ENCODE assay signal across 8 mouse cellular contexts in the genomic region with DNA sequence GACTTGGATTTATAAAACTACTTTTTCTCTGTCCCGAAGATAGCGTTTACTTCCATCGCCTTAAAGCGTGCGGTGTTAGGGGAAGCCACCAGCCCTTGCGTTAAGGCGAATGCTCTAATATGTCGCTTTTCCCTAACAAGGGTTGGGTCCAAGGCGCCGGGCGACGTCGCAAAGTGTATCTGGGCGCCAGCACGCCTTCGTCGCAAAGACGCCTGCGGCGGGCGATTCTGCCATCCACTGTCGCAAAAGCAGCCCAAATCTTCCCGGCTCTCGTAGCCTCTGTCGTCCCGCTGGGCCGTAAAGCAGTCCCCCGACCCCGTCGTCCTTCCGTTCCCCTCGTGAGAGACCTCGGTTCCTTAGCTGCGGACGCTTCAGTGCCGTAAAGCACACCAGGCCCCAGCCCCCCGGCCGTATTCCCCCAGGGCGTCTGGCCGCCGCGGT. TPM values are rescaled to one million over a fixed set of nuclear protein-coding genes. Genes with fewer than 3 reads are reported as not detected.
DNase-seq lines count a peak whose midpoint lies in the region; ATAC-seq and TF ChIP-seq lines count a peak whose summit lies in the region.

No protein-coding gene starts in this region.

- H3K27me3 ChIP-seq in embryonic facial prominence, embryonic 14.5 days (replicated peaks; ENCODE audit: control insufficient read depth, insufficient read depth, low read length) = no peaks in the 10 kb centered on the region
- no peaks in the 10 kb centered on the region for H3K27me3 ChIP-seq in heart, adult 2 months (ENCODE audit: control insufficient read depth, insufficient read depth, low read length)
- H3K27me3 ChIP-seq in limb, embryonic 13.5 days = no peaks in the 10 kb centered on the region
- H3K27me3 ChIP-seq in midbrain, embryonic 15.5 days (replicated peaks) = no peaks in the 10 kb centered on the region

- intact Hi-C loops in heart, adult 2 months (cut with DNase I) = no loop called here

- H3K4me3 ChIP-seq in bone marrow, adult 2 months (replicated peaks; ENCODE audit: control insufficient read depth, low read depth, low read length) = peak overlapping the region; percentile 74
- H3K4me3 ChIP-seq in embryonic facial prominence, embryonic 14.5 days (ENCODE audit: low read depth, low read length) = peak overlapping the region; percentile 87
- peak overlapping the region; percentile 83 for H3K4me3 ChIP-seq in heart, adult 2 months
- H3K4me3 ChIP-seq in limb, embryonic 13.5 days = peak overlapping the region; percentile 87
- H3K4me3 ChIP-seq in midbrain, embryonic 15.5 days = peak overlapping the region; percentile 92

- WGBS in bone marrow, adult 2 months = under 1% methylated on average over 42 of the region's 42 CpGs
- WGBS in embryonic facial prominence, embryonic 14.5 days = 0% methylated on average over 41 of the region's 42 CpGs
- WGBS in heart, adult 2 months = under 1% methylated on average over 42 of the region's 42 CpGs
- WGBS in limb, embryonic 13.5 days = under 1% methylated on average over 42 of the region's 42 CpGs
- under 1% methylated on average over 42 of the region's 42 CpGs for WGBS in midbrain, embryonic 15.5 days

- TF ChIP-seq CTCF in bone marrow, adult 2 months (IDR thresholded peaks at IDR 0.05; ENCODE audit: control insufficient read depth, insufficient read depth, low read length) = no peak
- TF ChIP-seq CTCF in heart, adult 2 months (IDR thresholded peaks at IDR 0.05) = no peak

- H3K4me2 ChIP-seq in embryonic facial prominence, embryonic 14.5 days (ENCODE audit: low read depth, low read length) = peak overlapping the region; percentile 98
- peak overlapping the region; percentile 91 for H3K4me2 ChIP-seq in limb, embryonic 13.5 days (replicated peaks)
- peak overlapping the region; percentile 86 for H3K4me2 ChIP-seq in midbrain, embryonic 15.5 days

- H3K36me3 ChIP-seq in embryonic facial prominence, embryonic 14.5 days (ENCODE audit: control insufficient read depth, insufficient read depth, low read length) = peaks cover 29% of the 10 kb centered on the region
- H3K36me3 ChIP-seq in heart, adult 2 months (ENCODE audit: control insufficient read depth, insufficient read depth, low read length) = no peaks in the 10 kb centered on the region
- peaks cover 36% of the 10 kb centered on the region for H3K36me3 ChIP-seq in limb, embryonic 13.5 days
- peaks cover 22% of the 10 kb centered on the region for H3K36me3 ChIP-seq in midbrain, embryonic 15.5 days (replicated peaks)

- no peaks in the 10 kb centered on the region; the same call in 1 of the 2 replicates for H3K4me1 ChIP-seq in bone marrow, adult 2 months (ENCODE audit: control insufficient read depth, insufficient read depth, low read length)
- peaks cover 19% of the 10 kb centered on the region for H3K4me1 ChIP-seq in embryonic facial prominence, embryonic 14.5 days (ENCODE audit: control insufficient read depth, insufficient read depth, low read length)
- H3K4me1 ChIP-seq in heart, adult 2 months (ENCODE audit: control insufficient read depth, insufficient read depth, low read length) = peaks cover 3% of the 10 kb centered on the region; the same call in 1 of the 2 replicates
- peaks cover 25% of the 10 kb centered on the region for H3K4me1 ChIP-seq in limb, embryonic 13.5 days
- peaks cover 34% of the 10 kb centered on the region for H3K4me1 ChIP-seq in midbrain, embryonic 15.5 days

- no peaks in the 10 kb centered on the region for H3K79me2 ChIP-seq in heart, adult 2 months (replicated peaks; ENCODE audit: control insufficient read depth, insufficient read depth, low read length)

- TF ChIP-seq EP300 in heart, adult 2 months (IDR thresholded peaks at IDR 0.05; ENCODE audit: insufficient read depth, low read depth, low read length) = peak; percentile 83

- TF ChIP-seq POLR2A in bone marrow, adult 2 months (IDR thresholded peaks at IDR 0.05; ENCODE audit: borderline replicate concordance, control insufficient read depth, low read depth, low read length) = peak; percentile 61; the same call in 1 of the 2 replicates
- peak; percentile 63; the same call in 1 of the 2 replicates for TF ChIP-seq POLR2A in heart, adult 2 months (IDR thresholded peaks at IDR 0.05; ENCODE audit: insufficient read depth, low read depth, low read length)

- peak; percentile 82 for ATAC-seq in embryonic facial prominence, embryonic 14.5 days (ENCODE audit: low read depth)
- peak; percentile 74 for ATAC-seq in limb, embryonic 13.5 days (ENCODE audit: low FRiP score, low read depth)
- peak; percentile 81 for ATAC-seq in midbrain, embryonic 15.5 days (replicated peaks)

- peak overlapping the region; percentile 88 for H3K9ac ChIP-seq in embryonic facial prominence, embryonic 14.5 days (ENCODE audit: low read depth, low read length)
- H3K9ac ChIP-seq in heart, adult 2 months (ENCODE audit: low read depth, low read length) = peak overlapping the region; percentile 82
- peak overlapping the region; percentile 94 for H3K9ac ChIP-seq in limb, embryonic 13.5 days
- H3K9ac ChIP-seq in midbrain, embryonic 15.5 days = peak overlapping the region; percentile 84

- no peaks in the 10 kb centered on the region for H3K9me3 ChIP-seq in embryonic facial prominence, embryonic 14.5 days (ENCODE audit: control insufficient read depth, low read length)
- H3K9me3 ChIP-seq in limb, embryonic 13.5 days = no peaks in the 10 kb centered on the region
- no peaks in the 10 kb centered on the region for H3K9me3 ChIP-seq in midbrain, embryonic 15.5 days

- DNase-seq in A20 (ENCODE audit: low read depth, low spot score) = peak; percentile 98
- peak; percentile 99 for DNase-seq in embryonic facial prominence, embryonic 14.5 days (ENCODE audit: low spot score)
- DNase-seq in heart, adult 2 months = peak; percentile 93 to 97
- peak; percentile 98 for DNase-seq in kidney, adult 8-10 months
- peak; percentile 81 to 89 for DNase-seq in spleen, adult 18-20 months

- H3K27ac ChIP-seq in bone marrow, adult 2 months (ENCODE audit: control insufficient read depth, insufficient read depth, low read depth, low read length, poor library complexity) = peak overlapping the region; percentile 73
- H3K27ac ChIP-seq in embryonic facial prominence, embryonic 14.5 days (replicated peaks; ENCODE audit: low read depth, low read length) = peak overlapping the region; percentile 96
- H3K27ac ChIP-seq in heart, adult 2 months = peak overlapping the region; percentile 98
- H3K27ac ChIP-seq in limb, embryonic 13.5 days = peak overlapping the region; percentile 99
- peak overlapping the region; percentile 93 for H3K27ac ChIP-seq in midbrain, embryonic 15.5 days

RNA-seq across cellular contexts. Expression of a gene that starts 0.6 kb away (rescaled TPM):
- polyA plus RNA-seq in bone marrow, adult 2 months (2011; ENCODE audit: insufficient read depth, insufficient read length, low replicate concordance, missing spikeins) = 25.7 and 38.2 TPM in 2 replicates
- polyA plus RNA-seq in embryonic facial prominence, embryonic 14.5 days (2014; fragmentation: Nextera tagmentation; extraction: Ambion mirVana) = 10.1 and 10.3 TPM in 2 replicates
- total RNA-seq in heart, adult 2 months (2021) = 10 to 100 TPM; 42.6 to 47.1 TPM
- polyA plus RNA-seq in heart, adult 2 months (2012; rRNA removed) = 31.5 and 54.1 TPM in 2 replicates
- 10.2 and 12.9 TPM in 2 replicates for polyA plus RNA-seq in limb, embryonic 13.5 days (2015; fragmentation: Nextera tagmentation; extraction: Ambion mirVana)
- polyA plus RNA-seq in midbrain, embryonic 15.5 days (2015; fragmentation: Nextera tagmentation; extraction: Ambion mirVana) = 23.2 and 24.2 TPM in 2 replicates

RNA-seq across cellular contexts. Expression of a gene that starts 0.6 kb away (rescaled TPM):
- 2.7 and 5.6 TPM in 2 replicates for polyA plus RNA-seq in bone marrow, adult 2 months (2011; ENCODE audit: insufficient read depth, insufficient read length, low replicate concordance, missing spikeins)
- polyA plus RNA-seq in embryonic facial prominence, embryonic 14.5 days (2014; fragmentation: Nextera tagmentation; extraction: Ambion mirVana) = 5.7 and 8.3 TPM in 2 replicates
- under 1 TPM; 0.23 to 0.34 TPM for total RNA-seq in heart, adult 2 months (2021)
- polyA plus RNA-seq in heart, adult 2 months (2012; rRNA removed) = 0.15 and 0.41 TPM in 2 replicates
- 16.1 and 19.4 TPM in 2 replicates for polyA plus RNA-seq in limb, embryonic 13.5 days (2015; fragmentation: Nextera tagmentation; extraction: Ambion mirVana)
- 11.1 and 11.8 TPM in 2 replicates for polyA plus RNA-seq in midbrain, embryonic 15.5 days (2015; fragmentation: Nextera tagmentation; extraction: Ambion mirVana)

RNA-seq across cellular contexts. Expression of a gene that starts 6.1 kb away (rescaled TPM):
- 63.5 and 179 TPM in 2 replicates for polyA plus RNA-seq in bone marrow, adult 2 months (2011; ENCODE audit: insufficient read depth, insufficient read length, low replicate concordance, missing spikeins)
- polyA plus RNA-seq in embryonic facial prominence, embryonic 14.5 days (2014; fragmentation: Nextera tagmentation; extraction: Ambion mirVana) = 1.5 and 2.1 TPM in 2 replicates
- total RNA-seq in heart, adult 2 months (2021) = 1 to 10 TPM in 1 of 2 experiments, under 1 TPM in 1; 0.65 to 1.1 TPM
- 1.7 and 3.3 TPM in 2 replicates for polyA plus RNA-seq in heart, adult 2 months (2012; rRNA removed)
- 1.1 and 1.5 TPM in 2 replicates for polyA plus RNA-seq in limb, embryonic 13.5 days (2015; fragmentation: Nextera tagmentation; extraction: Ambion mirVana)
- polyA plus RNA-seq in midbrain, embryonic 15.5 days (2015; fragmentation: Nextera tagmentation; extraction: Ambion mirVana) = 0.46 and 0.52 TPM in 2 replicates

RNA-seq across cellular contexts. Expression of a gene that starts 12.3 kb away (rescaled TPM):
- 120 and 203 TPM in 2 replicates for polyA plus RNA-seq in bone marrow, adult 2 months (2011; ENCODE audit: insufficient read depth, insufficient read length, low replicate concordance, missing spikeins)
- polyA plus RNA-seq in embryonic facial prominence, embryonic 14.5 days (2014; fragmentation: Nextera tagmentation; extraction: Ambion mirVana) = 55.0 and 57.2 TPM in 2 replicates
- total RNA-seq in heart, adult 2 months (2021) = 10 to 100 TPM; 27.2 to 28.4 TPM
- 53.9 and 63.9 TPM in 2 replicates for polyA plus RNA-seq in heart, adult 2 months (2012; rRNA removed)
- 90.0 and 90.1 TPM in 2 replicates for polyA plus RNA-seq in limb, embryonic 13.5 days (2015; fragmentation: Nextera tagmentation; extraction: Ambion mirVana)
- 77.6 and 86.6 TPM in 2 replicates for polyA plus RNA-seq in midbrain, embryonic 15.5 days (2015; fragmentation: Nextera tagmentation; extraction: Ambion mirVana)

RNA-seq across cellular contexts. Expression of a gene that starts 20.2 kb away (rescaled TPM):
- 1.8 and 3.6 TPM in 2 replicates for polyA plus RNA-seq in bone marrow, adult 2 months (2011; ENCODE audit: insufficient read depth, insufficient read length, low replicate concordance, missing spikeins)
- polyA plus RNA-seq in embryonic facial prominence, embryonic 14.5 days (2014; fragmentation: Nextera tagmentation; extraction: Ambion mirVana) = 5.9 and 7.2 TPM in 2 replicates
- total RNA-seq in heart, adult 2 months (2021) = 1 to 10 TPM; 2.3 to 2.6 TPM
- polyA plus RNA-seq in heart, adult 2 months (2012; rRNA removed) = 2.9 TPM in 2 replicates
- 4.3 and 4.4 TPM in 2 replicates for polyA plus RNA-seq in limb, embryonic 13.5 days (2015; fragmentation: Nextera tagmentation; extraction: Ambion mirVana)
- polyA plus RNA-seq in midbrain, embryonic 15.5 days (2015; fragmentation: Nextera tagmentation; extraction: Ambion mirVana) = 1.7 and 1.9 TPM in 2 replicates

Comparison
In these comparisons a context has a peak if more than half of its experiments do, and no peak if none do; other contexts are left out.
1. Peak in every context shown above with its lines: DNase-seq, ATAC-seq, H3K4me3 ChIP-seq and H3K27ac ChIP-seq.
2. RNA of a gene that starts 6.1 kb away (polyA plus RNA-seq): 63.5 to 179 TPM in bone marrow, adult 2 months; 1.7 to 3.3 TPM in heart, adult 2 months, 1.5 to 2.1 TPM in embryonic facial prominence, embryonic 14.5 days, 1.1 to 1.5 TPM in limb, embryonic 13.5 days and 0.46 to 0.52 TPM in midbrain, embryonic 15.5 days; every median in the first group is over 10 times any median in the second.